Mouse (Mus musculus): ENCODE measurements around the gene Krt16. TPM values are rescaled to one million over a fixed set of nuclear protein-coding genes. Genes with fewer than 3 reads are reported as not detected.

Gene Krt16
- total and polyA plus RNA-seq, 3 experiments = not detected

DNA sequence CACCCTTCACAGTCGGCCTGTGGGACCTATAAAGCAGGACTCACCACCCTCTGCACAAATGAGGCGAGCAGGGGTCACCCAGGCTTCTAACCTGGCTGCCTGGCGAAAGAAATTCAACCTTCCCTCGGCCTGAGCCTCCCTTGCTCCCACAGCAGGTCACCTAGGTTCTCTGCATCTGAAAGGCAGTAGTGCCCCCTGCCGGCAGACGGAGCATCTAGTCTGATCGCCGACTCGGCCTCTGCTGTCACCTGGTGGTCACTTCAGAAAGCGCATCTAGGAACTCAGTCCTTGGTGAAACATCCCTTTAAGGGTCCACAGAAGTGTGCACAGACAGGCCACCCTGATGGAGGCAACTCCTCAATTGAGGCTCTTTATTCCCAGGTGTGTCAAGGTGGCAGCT is 46.6 kb upstream of the Krt16 start (continued):
- no peak for TF ChIP-seq JUND (IDR thresholded peaks at IDR 0.05; ENCODE audit: low read depth, low read length)
- no peak for TF ChIP-seq MYB (IDR thresholded peaks at IDR 0.05; ENCODE audit: low read depth, low read length)
- TF ChIP-seq CTCF (IDR thresholded peaks at IDR 0.05 in 2 of 3, conservative IDR thresholded peaks at IDR 0.05 in 1 of 3; ENCODE audit: control insufficient read depth in 1 of 3, insufficient read depth in 1 of 3, low read depth in 2 of 3, low read length in 3 of 3, poor library complexity in 1 of 3, severe bottlenecking in 1 of 3) = peak; percentile 99 to 100 (median 100); a peak in 5 of 6 replicates

GRCm38 (mm10) chr11:100292884-100293283 is 44.2 kb upstream of the Krt16 start:
- no peak for TF ChIP-seq POLR2A (IDR thresholded peaks at IDR 0.05; ENCODE audit: control insufficient read depth in 1 of 2, insufficient read depth in 1 of 2, low read depth in 1 of 2, low read length in 2 of 2, poor library complexity in 1 of 2)
- no peak overlapping the region for H3K27ac ChIP-seq (ENCODE audit: control insufficient read depth, low read depth, low read length)
- H3K4me1 ChIP-seq (ENCODE audit: control insufficient read depth in 1 of 2, insufficient read depth in 2 of 2, low read length in 2 of 2) = no peaks in the 10 kb centered on the region
- H3K4me3 ChIP-seq (ENCODE audit: control insufficient read depth in 1 of 2, insufficient read depth in 1 of 2, low read depth in 2 of 2, low read length in 2 of 2) = no peak overlapping the region
- H3K27me3 ChIP-seq (ENCODE audit: control insufficient read depth in 1 of 2, insufficient read depth in 2 of 2, low read length in 2 of 2) = peaks cover 14% of the 10 kb centered on the region in 2 experiments
- H3K36me3 ChIP-seq (ENCODE audit: control insufficient read depth in 1 of 2, insufficient read depth in 2 of 2, low read length in 2 of 2) = no peaks in the 10 kb centered on the region
- no peaks in the 10 kb centered on the region for H3K79me2 ChIP-seq (ENCODE audit: control insufficient read depth, insufficient read depth, low read length, poor library complexity)
- DNase-seq (ENCODE audit: low read depth, low spot score) = no peak
- H3K9me3 ChIP-seq (replicated peaks; ENCODE audit: insufficient read depth, low read length) = no peaks in the 10 kb centered on the region
- no peak overlapping the region for H3K9ac ChIP-seq (ENCODE audit: control insufficient read depth, low read depth, low read length, poor library complexity, severe bottlenecking)

GRCm38 (mm10) chr11:100290235-100290634 is 41.5 kb upstream of the Krt16 start:
- DNase-seq (ENCODE audit: low read depth, low spot score) = no peak
- TF ChIP-seq POLR2A (IDR thresholded peaks at IDR 0.05; ENCODE audit: control insufficient read depth in 1 of 2, insufficient read depth in 1 of 2, low read depth in 1 of 2, low read length in 2 of 2, poor library complexity in 1 of 2) = no peak
- no peaks in the 10 kb centered on the region for H3K79me2 ChIP-seq (ENCODE audit: control insufficient read depth, insufficient read depth, low read length, poor library complexity)
- H3K27me3 ChIP-seq (ENCODE audit: control insufficient read depth in 1 of 2, insufficient read depth in 2 of 2, low read length in 2 of 2) = peaks cover 14% of the 10 kb centered on the region in 2 experiments
- no peaks in the 10 kb centered on the region for H3K36me3 ChIP-seq (ENCODE audit: control insufficient read depth in 1 of 2, insufficient read depth in 2 of 2, low read length in 2 of 2)
- no peaks in the 10 kb centered on the region for H3K4me1 ChIP-seq (ENCODE audit: control insufficient read depth in 1 of 2, insufficient read depth in 2 of 2, low read length in 2 of 2)
- H3K9ac ChIP-seq (ENCODE audit: control insufficient read depth, low read depth, low read length, poor library complexity, severe bottlenecking) = no peak overlapping the region
- no peak overlapping the region for H3K27ac ChIP-seq (ENCODE audit: control insufficient read depth, low read depth, low read length)
- no peaks in the 10 kb centered on the region for H3K9me3 ChIP-seq (replicated peaks; ENCODE audit: insufficient read depth, low read length)
- no peak overlapping the region for H3K4me3 ChIP-seq (ENCODE audit: control insufficient read depth in 1 of 2, insufficient read depth in 1 of 2, low read depth in 2 of 2, low read length in 2 of 2)

GRCm38 (mm10) chr11:100288942-100289341 is 40.2 kb upstream of the Krt16 start:
- no peaks in the 10 kb centered on the region for H3K4me1 ChIP-seq (ENCODE audit: control insufficient read depth in 1 of 2, insufficient read depth in 2 of 2, low read length in 2 of 2)
- H3K27ac ChIP-seq (ENCODE audit: control insufficient read depth, low read depth, low read length) = no peak overlapping the region
- no peak overlapping the region for H3K9ac ChIP-seq (ENCODE audit: control insufficient read depth, low read depth, low read length, poor library complexity, severe bottlenecking)
- H3K9me3 ChIP-seq (replicated peaks; ENCODE audit: insufficient read depth, low read length) = no peaks in the 10 kb centered on the region
- no peak for TF ChIP-seq RCOR1 (IDR thresholded peaks at IDR 0.05; ENCODE audit: low read depth, low read length)
- TF ChIP-seq MYB (IDR thresholded peaks at IDR 0.05; ENCODE audit: low read depth, low read length) = no peak
- TF ChIP-seq E2F4 (IDR thresholded peaks at IDR 0.05; ENCODE audit: borderline replicate concordance, low read depth, low read length) = no peak
- H3K27me3 ChIP-seq (ENCODE audit: control insufficient read depth in 1 of 2, insufficient read depth in 2 of 2, low read length in 2 of 2) = peaks cover 14% of the 10 kb centered on the region in 2 experiments
- no peaks in the 10 kb centered on the region for H3K79me2 ChIP-seq (ENCODE audit: control insufficient read depth, insufficient read depth, low read length, poor library complexity)
- no peak overlapping the region for H3K4me3 ChIP-seq (ENCODE audit: control insufficient read depth in 1 of 2, insufficient read depth in 1 of 2, low read depth in 2 of 2, low read length in 2 of 2)
- DNase-seq (ENCODE audit: low read depth, low spot score) = no peak
- H3K36me3 ChIP-seq (ENCODE audit: control insufficient read depth in 1 of 2, insufficient read depth in 2 of 2, low read length in 2 of 2) = no peaks in the 10 kb centered on the region

DNA sequence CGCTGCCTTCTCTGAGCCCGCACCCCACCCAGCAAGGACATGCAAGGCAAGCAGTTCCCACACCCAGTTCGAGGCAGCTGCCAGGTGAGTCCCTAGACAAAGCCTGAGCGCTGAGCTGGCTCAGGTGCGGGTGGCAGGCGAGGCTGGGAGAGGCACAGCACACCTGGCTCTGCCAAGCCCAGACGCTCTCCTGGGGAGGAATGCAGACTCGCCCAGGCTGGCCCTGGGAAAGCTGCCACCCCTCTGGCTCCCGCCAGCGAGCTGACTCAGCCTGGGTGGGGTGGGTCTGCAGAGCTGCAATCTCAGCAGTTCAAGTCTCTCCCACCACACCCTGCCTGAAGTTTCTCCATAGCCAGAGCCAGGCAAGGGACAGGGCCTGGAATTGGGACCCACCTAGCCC is 38.3 kb upstream of the Krt16 start:
- no peak for DNase-seq (ENCODE audit: low read depth, low spot score)
- H3K9ac ChIP-seq (ENCODE audit: control insufficient read depth, low read depth, low read length, poor library complexity, severe bottlenecking) = no peak overlapping the region
- no peak for TF ChIP-seq TAL1 (IDR thresholded peaks at IDR 0.05; ENCODE audit: low read length)
- no peak for TF ChIP-seq MAZ (IDR thresholded peaks at IDR 0.05; ENCODE audit: low read depth, low read length)
- no peak for TF ChIP-seq GATA1 (IDR thresholded peaks at IDR 0.05; ENCODE audit: low read depth, low read length)
- TF ChIP-seq HCFC1 (IDR thresholded peaks at IDR 0.05; ENCODE audit: low read depth, low read length) = no peak
- TF ChIP-seq ZNF384 (IDR thresholded peaks at IDR 0.05; ENCODE audit: low read depth, low read length) = no peak
- TF ChIP-seq USF2 (IDR thresholded peaks at IDR 0.05; ENCODE audit: borderline replicate concordance in 1 of 2, insufficient read depth in 1 of 2, low read depth in 1 of 2, low read length in 2 of 2) = no peak
- TF ChIP-seq GABPA (IDR thresholded peaks at IDR 0.05; ENCODE audit: low read depth, low read length) = no peak
- TF ChIP-seq ZMIZ1 (IDR thresholded peaks at IDR 0.05; ENCODE audit: low read depth, low read length) = no peak
- no peak for TF ChIP-seq MYC (IDR thresholded peaks at IDR 0.05; ENCODE audit: low read depth, low read length)
- TF ChIP-seq POLR2A (IDR thresholded peaks at IDR 0.05; ENCODE audit: control insufficient read depth in 1 of 2, insufficient read depth in 1 of 2, low read depth in 1 of 2, low read length in 2 of 2, poor library complexity in 1 of 2) = no peak
- TF ChIP-seq SMC3 (IDR thresholded peaks at IDR 0.05; ENCODE audit: low read depth, low read length) = no peak
- no peak for TF ChIP-seq ZKSCAN1 (IDR thresholded peaks at IDR 0.05; ENCODE audit: low read depth, low read length)
- TF ChIP-seq MXI1 (IDR thresholded peaks at IDR 0.05; ENCODE audit: low read depth, low read length) = no peak
- no peak for TF ChIP-seq CHD1 (IDR thresholded peaks at IDR 0.05; ENCODE audit: low read depth, low read length)

More for the DNA sequence above, 38.3 kb upstream of the Krt16 start:
- Histone ChIP-seq H3K4me1 (ENCODE audit: control insufficient read depth in 1 of 2, insufficient read depth in 2 of 2, low read length in 2 of 2) (no peaks in the 10 kb centered on the region), H3K27me3 (ENCODE audit: control insufficient read depth in 1 of 2, insufficient read depth in 2 of 2, low read length in 2 of 2) (peaks cover 10 to 11% of the 10 kb centered on the region in 2 experiments), H3K27ac (ENCODE audit: control insufficient read depth, low read depth, low read length) (no peak overlapping the region), H3K36me3 (ENCODE audit: control insufficient read depth in 1 of 2, insufficient read depth in 2 of 2, low read length in 2 of 2) (no peaks in the 10 kb centered on the region), H3K4me3 (ENCODE audit: control insufficient read depth in 1 of 2, insufficient read depth in 1 of 2, low read depth in 2 of 2, low read length in 2 of 2) (no peak overlapping the region), H3K9me3 (replicated peaks; ENCODE audit: insufficient read depth, low read length) (no peaks in the 10 kb centered on the region), H3K79me2 (ENCODE audit: control insufficient read depth, insufficient read depth, low read length, poor library complexity) (no peaks in the 10 kb centered on the region)
